Mouse (Mus musculus): Measurements from ENCODE around the gene Arrb1.

DNA sequence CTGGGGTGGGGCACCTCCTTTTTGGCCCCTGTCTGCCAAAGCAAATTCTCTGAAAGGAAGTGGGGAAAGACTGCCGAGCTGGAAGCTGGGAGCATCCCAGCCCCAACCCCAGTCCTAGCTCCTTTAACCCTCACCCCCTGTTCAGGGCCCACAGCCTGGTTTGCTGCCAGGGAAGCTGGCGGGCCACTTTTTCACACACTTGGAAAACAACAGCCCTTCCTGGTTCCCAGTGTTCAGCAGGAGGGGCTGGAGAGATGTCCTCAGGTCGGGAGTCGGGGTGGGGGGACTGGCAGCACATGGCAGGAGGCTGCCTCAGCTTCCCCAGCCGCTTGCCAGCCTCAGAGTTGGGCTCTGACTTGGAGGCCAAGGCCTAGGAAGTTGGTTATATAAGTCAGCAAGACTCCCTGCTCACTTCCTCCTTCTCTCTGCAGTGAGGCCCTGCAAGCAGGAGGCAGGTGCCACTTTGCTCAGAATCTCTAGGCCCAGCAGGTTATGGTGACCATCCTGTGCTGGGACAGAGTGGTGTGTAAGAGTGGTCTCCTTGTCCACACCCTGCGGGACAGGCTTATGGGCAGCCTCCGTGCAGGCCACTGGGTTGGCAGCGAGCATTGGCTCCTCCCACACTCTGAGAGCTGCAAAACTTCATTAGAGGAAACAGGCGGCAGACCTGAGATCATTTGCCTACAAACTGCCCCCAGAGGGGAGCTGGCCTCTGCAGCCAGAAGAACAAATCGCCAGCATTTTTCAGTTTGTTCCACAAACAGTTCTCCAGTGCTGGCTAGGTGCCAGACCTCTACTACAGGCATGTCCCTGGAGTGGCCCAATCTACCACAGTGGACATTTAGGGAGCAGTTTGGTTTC is 10.8 kb downstream of the Arrb1 start:
- TF ChIP-seq CTCF (IDR thresholded peaks at IDR 0.05; ENCODE audit: insufficient read depth, low read length) (no peak), POLR2A (IDR thresholded peaks at IDR 0.05; ENCODE audit: borderline replicate concordance, extremely low read depth, low read depth, low read length) (peak; percentile 65; the same call in 1 of the 2 replicates)
